Mouse (Mus musculus) granulocyte monocyte progenitor cell, adult 5-6 weeks (primary cell): ENCODE measurements around the gene Actg2. TPM values are rescaled to one million over a fixed set of nuclear protein-coding genes. Genes with fewer than 3 reads are reported as not detected.

Experiments
- ATAC-seq: replicated peaks from 2 replicates; pipeline ENCODE4 v1.8.0; 2016; ENCODE audit warnings: mild to moderate bottlenecking, moderate TSS enrichment, inconsistent platforms; ENCODE audit not compliant: poor library complexity, severe bottlenecking
- total RNA-seq, 2 experiments: library from RNA; stranded (forward) in 1 of 2; stranded (reverse) in 1 of 2; fragments of 200-712, 200-1000 nt in 1 of 2; fragments of >200 nt in 1 of 2; fragmentation: Nextera tagmentation in 1 of 2; gene quantifications; 2 replicates each; pipeline ENCODE4 v1.2.3; 2014 to 2017

Actg2 gene
- total RNA-seq, 2 experiments from 2014 or later, result not detected

DNA sequence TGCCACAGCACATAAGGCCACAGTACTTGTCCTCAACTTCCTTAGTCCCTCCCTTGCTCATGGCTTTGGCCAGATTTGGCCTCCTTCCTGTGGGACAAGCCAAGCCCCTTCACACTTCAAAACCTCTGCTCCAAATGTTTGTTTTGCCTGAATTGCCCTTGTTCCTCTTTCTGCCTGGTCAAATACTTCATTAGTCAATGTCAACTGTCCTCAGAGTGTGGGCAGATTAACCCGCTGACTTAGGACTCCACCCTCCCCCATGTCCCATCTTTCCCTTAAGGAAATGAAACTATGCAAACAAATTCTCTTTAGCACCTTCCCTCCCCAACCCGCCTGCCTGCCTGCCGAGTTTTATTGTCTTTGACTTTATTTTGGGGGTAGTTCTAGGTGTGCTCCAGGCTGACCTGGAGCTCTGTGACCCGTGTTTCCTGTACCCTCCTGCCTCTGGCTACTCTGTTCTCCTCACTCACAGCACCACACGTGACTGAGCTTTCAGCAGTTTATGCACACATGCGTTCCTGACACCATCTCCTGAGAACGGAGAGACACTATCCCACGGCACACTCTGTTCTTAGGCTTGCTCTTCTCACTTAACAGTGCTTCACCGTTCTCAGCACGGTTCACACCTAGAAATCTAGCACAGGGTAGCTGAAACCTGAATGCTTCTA lies 53.5 kb downstream of the Actg2 start:
- ATAC-seq, result peak; percentile 95

DNA sequence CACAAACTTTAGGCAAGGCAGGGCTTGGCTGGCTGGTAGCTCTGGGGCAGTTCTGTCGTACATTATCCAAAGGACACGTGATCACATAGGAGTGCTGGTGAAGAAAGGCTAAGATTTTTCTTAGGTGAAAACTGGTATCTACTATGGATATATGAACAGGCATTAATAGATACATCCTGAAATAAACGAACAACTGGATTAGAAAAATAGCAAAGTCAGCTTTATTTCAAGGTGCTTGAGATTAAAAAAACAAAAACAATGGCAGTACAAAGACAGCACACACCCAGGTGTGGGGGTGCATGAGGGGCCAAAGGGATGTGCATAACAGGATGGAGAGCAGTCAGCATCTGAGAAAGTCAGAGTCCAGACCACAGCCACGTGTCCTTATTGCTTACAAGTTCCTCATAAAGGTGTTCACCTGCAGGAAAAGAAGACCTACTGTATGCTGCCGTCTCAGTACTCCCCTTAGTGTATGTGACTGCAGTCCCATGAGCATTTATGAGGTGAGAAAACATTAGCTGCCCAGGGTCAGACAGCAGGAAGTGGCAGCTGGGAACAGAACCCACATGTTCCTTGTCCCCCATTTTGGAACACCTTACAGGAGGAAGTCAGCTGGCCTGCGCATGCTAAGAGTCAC lies 55.9 kb downstream of the Actg2 start:
- no peak for ATAC-seq

DNA sequence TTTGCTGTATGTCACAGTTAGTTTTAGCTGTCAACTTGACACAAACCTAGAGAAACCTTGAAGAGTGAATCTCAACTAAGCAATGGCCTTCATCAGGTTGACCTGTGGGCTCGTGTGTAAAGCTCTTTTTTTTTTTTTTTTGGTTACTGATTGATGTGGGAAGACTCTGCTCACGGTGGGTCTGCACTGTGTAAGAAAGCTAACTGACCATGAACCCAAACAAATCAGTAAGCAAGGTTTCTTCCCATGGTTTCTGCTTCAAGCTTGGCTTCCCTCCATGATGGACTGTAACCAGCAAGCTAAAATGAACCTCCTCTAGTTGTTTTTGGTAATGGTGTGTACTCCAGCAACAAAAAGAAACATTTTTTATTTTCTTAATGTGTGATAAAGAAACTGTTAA lies 56.9 kb downstream of the Actg2 start:
- no peak for ATAC-seq

DNA sequence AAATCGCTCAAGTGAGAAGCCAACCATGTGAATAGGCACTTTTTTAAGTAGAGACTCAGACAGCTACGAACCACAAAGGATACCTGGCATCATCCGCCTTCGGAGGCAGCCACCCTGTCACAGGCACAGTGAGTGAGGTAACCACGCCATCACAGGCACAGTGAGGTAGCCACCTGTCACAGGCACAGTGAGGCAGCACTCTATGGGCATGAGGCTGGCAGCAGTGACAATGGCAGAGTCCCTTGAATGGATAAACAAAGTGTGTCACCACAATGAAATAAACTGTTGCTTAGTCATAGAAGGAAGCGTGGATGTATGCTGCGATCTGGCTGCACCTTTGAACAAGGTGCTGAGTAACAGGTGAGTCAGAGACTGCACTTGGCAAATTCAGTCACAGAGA lies 57.4 kb downstream of the Actg2 start:
- no peak for ATAC-seq

DNA sequence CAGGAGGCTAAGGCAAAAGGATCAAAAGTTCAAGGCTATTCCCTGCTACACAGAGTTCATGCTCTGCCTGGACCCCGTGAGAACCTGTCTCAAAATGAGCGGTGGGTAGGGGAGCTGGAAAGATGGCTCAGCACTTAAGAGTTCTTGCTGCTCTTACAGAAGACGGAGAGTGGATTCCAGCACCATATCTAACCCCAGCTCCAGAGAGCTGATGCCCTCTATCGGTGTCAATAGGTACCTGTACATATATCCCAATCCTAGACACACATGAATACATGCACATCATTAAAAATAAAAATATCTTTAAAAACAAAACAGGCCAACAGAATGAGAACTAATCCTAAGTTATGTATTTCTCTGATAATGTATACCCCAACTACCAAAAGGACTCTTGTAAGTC lies 57.8 kb downstream of the Actg2 start:
- no peak for ATAC-seq

DNA sequence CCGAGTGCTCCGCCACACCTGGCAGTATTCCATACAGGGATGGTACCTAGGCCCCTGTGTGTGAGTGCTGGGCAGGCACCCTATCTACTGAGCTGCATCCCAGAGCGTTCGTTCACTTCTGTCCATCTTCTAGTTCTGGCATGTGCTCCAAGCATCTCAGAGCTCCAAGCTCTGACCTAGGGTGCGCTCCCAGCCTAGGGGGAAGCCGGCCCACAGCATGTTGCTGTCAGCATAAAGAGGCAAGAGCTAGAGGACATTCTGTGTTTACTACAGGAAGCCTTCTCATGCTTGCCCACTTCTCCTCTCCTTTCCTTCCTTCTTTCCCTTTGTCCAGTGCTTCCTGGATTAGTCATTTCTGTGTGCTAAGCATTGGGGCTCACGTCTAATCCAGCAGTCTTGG lies 60.6 kb downstream of the Actg2 start:
- peak; percentile 39; the same call in 1 of the 2 replicates for ATAC-seq

DNA sequence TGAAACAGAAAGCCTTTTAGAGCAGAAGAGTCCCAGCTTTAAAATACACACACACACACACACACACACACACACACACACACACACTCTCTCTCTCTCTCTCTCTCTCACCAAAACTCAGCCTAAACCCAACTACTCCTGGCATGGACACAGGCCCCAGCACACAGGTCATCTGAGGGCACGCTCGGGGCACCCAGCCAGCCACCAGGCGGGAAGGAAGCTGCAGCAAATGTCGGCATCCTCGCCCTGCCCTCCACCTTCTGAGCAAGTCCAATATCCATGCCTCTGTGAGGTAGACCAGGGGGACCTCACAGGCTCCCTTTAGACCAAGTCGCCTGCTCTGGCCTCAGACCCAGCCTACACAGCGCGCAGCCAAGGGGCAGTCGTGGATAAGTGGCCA lies 62.8 kb downstream of the Actg2 start:
- peak; percentile 60 for ATAC-seq

DNA sequence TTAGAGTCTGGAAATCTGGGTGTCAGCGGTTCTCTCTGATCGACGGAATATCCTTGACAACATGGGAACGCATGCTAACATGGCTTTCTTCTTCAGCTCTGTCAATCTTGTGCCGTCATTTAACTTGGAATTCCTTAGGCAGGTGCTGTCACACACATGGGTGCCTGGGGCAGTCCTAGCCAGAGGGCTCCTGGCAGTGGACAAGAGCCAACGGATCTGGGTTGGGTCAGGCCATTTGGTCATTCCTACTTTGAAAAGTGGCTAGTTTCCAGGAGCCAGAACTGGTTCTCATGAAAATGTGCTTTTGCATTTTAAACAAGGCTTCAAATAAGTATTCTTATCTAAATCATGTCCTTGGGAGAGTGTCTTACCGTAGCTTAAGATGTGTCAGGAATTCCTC lies 64.3 kb downstream of the Actg2 start:
- ATAC-seq, result no peak

DNA sequence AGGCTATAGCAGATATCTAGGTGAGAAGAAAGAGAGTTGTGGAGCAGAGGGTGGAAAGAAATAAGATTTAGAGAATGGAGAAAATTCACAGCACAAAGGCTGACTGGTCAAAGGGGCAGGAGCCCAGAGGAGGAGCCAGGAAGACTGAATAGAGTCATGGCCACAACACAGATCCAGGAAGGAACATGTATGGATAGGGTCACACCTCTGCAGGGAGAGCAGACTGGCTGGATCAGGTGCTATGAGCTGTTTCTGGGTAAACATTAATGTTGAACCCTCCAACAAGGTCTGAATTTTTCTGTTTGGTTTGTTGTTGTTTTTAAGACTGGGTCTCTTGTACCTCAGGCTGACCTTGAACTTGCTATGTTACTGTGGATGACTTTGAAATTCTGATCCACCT lies 72.1 kb downstream of the Actg2 start:
- no peak for ATAC-seq

Other genes with a start within 250 kb of the Actg2 start
- gene Mthfd2, start 210.4 kb downstream of the Actg2 start, total RNA-seq (2014; fragmentation: Nextera tagmentation), result 20.8 and 48.1 TPM in 2 replicates
- 31.7 and 35.6 TPM in 2 replicates for gene Mthfd2, start 210.4 kb downstream of the Actg2 start, total RNA-seq (2017)
- 75.2 and 76.6 TPM in 2 replicates for gene Mob1a, start 210.2 kb downstream of the Actg2 start, total RNA-seq (2014; fragmentation: Nextera tagmentation)
- 134 and 144 TPM in 2 replicates for gene Mob1a, start 210.2 kb downstream of the Actg2 start, total RNA-seq (2017)
- gene Bola3, start 187.1 kb downstream of the Actg2 start, total RNA-seq (2014; fragmentation: Nextera tagmentation), result 76.1 and 91.2 TPM in 2 replicates
- gene Bola3, start 187.1 kb downstream of the Actg2 start, total RNA-seq (2017), result 53.4 and 67.8 TPM in 2 replicates
- 35.6 and 46.9 TPM in 2 replicates for gene Tet3, start 77.2 kb downstream of the Actg2 start, total RNA-seq (2014; fragmentation: Nextera tagmentation)
- gene Tet3, start 77.2 kb downstream of the Actg2 start, total RNA-seq (2017), result 13.4 and 17.5 TPM in 2 replicates
- 28.1 and 49.2 TPM in 2 replicates for gene Dguok, start 29.3 kb downstream of the Actg2 start, total RNA-seq (2014; fragmentation: Nextera tagmentation)
- 19.6 and 29.3 TPM in 2 replicates for gene Dguok, start 29.3 kb downstream of the Actg2 start, total RNA-seq (2017)
- gene Stambp, start 36.5 kb upstream of the Actg2 start, total RNA-seq (2014; fragmentation: Nextera tagmentation), result 23.0 and 44.8 TPM in 2 replicates
- gene Stambp, start 36.5 kb upstream of the Actg2 start, total RNA-seq (2017), result 5.0 and 9.7 TPM in 2 replicates
- not detected in 2 replicates for gene Clec4f, start 119.9 kb upstream of the Actg2 start, total RNA-seq (2014; fragmentation: Nextera tagmentation)
- not detected in 2 replicates for gene Clec4f, start 119.9 kb upstream of the Actg2 start, total RNA-seq (2017)
- gene Cd207, start 141.6 kb upstream of the Actg2 start, total RNA-seq (2014; fragmentation: Nextera tagmentation), result not detected in 2 replicates
- gene Cd207, start 141.6 kb upstream of the Actg2 start, total RNA-seq (2017), result not detected in 2 replicates
- gene Vax2, start 175.0 kb upstream of the Actg2 start, total RNA-seq (2014; fragmentation: Nextera tagmentation), result not detected in 2 replicates
- gene Vax2, start 175.0 kb upstream of the Actg2 start, total RNA-seq (2017), result not detected in 2 replicates
- not detected in 2 replicates for gene Atp6v1b1, start 206.7 kb upstream of the Actg2 start, total RNA-seq (2014; fragmentation: Nextera tagmentation)
- not detected in 2 replicates for gene Atp6v1b1, start 206.7 kb upstream of the Actg2 start, total RNA-seq (2017)
- 0.41 TPM in 1 of 2 replicates, not detected in the other for gene Ankrd53, start 226.4 kb upstream of the Actg2 start, total RNA-seq (2014; fragmentation: Nextera tagmentation)
- not detected in 2 replicates for gene Ankrd53, start 226.4 kb upstream of the Actg2 start, total RNA-seq (2017)
- 60.4 and 82.5 TPM in 2 replicates for gene Tex261, start 239.5 kb upstream of the Actg2 start, total RNA-seq (2014; fragmentation: Nextera tagmentation)
- gene Tex261, start 239.5 kb upstream of the Actg2 start, total RNA-seq (2017), result 35.2 and 37.3 TPM in 2 replicates